Mouse (Mus musculus) left cerebral cortex, postnatal 10 days (tissue): ENCODE measurements around the gene Adora2b. TPM values are rescaled to one million over a fixed set of nuclear protein-coding genes. Genes with fewer than 3 reads are reported as not detected.
A peak's percentile ranks its signal among the peaks of the same experiment; 100 is the strongest.
"Not testable (repeated sequence)": the region's sequence is repeated elsewhere in the genome, so short reads cannot be mapped to it uniquely, and the experiment has no call there.

Experiments
- DNase-seq, 2 experiments: peaks; one replicate each; pipeline ENCODE4 v3.0.0; 2021 to 2022; ENCODE audit warnings: low spot score in 2 of 2, mixed read lengths in 1 of 2; ENCODE audit errors: extremely low spot score in 1 of 2
- intact Hi-C: fragments of 180-260 bp; cut with DNase I; formaldehyde crosslinking; loops from one replicate; pipeline ENCODE4 v1.15.1; 2025
- total RNA-seq, 2 experiments: library from RNA; stranded (reverse); gene quantifications; 2 replicates each; pipeline ENCODE4 v1.2.3; 2021

Adora2b gene
- total RNA-seq, 2 experiments from 2014 or later = 6.6 to 6.7 TPM

GRCm38 (mm10) chr11:62253380-62253779, 4.6 kb downstream of the Adora2b start:
- intact Hi-C loops = no loop called here
- no peak for DNase-seq

- intact Hi-C loops = no loop called here
- no peak for DNase-seq
These were observed 10.4 kb downstream of the Adora2b start for GRCm38 (mm10) chr11:62259214-62259613.

- intact Hi-C loops = no loop called here
- DNase-seq = peak in 1 of 2 experiments; percentile 57
These were observed 14.8 kb downstream of the Adora2b start for GRCm38 (mm10) chr11:62263599-62263998.

GRCm38 (mm10) chr11:62264018-62264417, 15.2 kb downstream of the Adora2b start:
- intact Hi-C loops = no loop called here
- no peak for DNase-seq

- intact Hi-C loops = no loop called here
- no peak for DNase-seq
These were observed 16.9 kb downstream of the Adora2b start for GRCm38 (mm10) chr11:62265642-62266041.

- intact Hi-C loops = no loop called here
- no peak for DNase-seq
These were observed 17.9 kb downstream of the Adora2b start for GRCm38 (mm10) chr11:62266466-62267214.

- intact Hi-C loops = no loop called here
- no peak for DNase-seq
These were observed 19.6 kb downstream of the Adora2b start for GRCm38 (mm10) chr11:62268381-62268780.

- DNase-seq = no peak
- intact Hi-C loops = no loop called here
These were observed 20.3 kb downstream of the Adora2b start for GRCm38 (mm10) chr11:62269097-62269496.

GRCm38 (mm10) chr11:62270851-62271250, 22.1 kb downstream of the Adora2b start:
- no peak for DNase-seq
- intact Hi-C loops = no loop called here

GRCm38 (mm10) chr11:62277086-62277485, 28.3 kb downstream of the Adora2b start:
- intact Hi-C loops = no loop called here
- DNase-seq = no peak

GRCm38 (mm10) chr11:62278027-62278426, 29.2 kb downstream of the Adora2b start:
- DNase-seq = peak; percentile 59 to 71
- intact Hi-C loops = loop anchor here (2.0 kb wide), 1 partner anchor 149 kb away; no protein-coding TSS in a partner anchor

GRCm38 (mm10) chr11:62280675-62281600, 32.2 kb downstream of the Adora2b start, which contains the start of the genes Zswim7 and Ttc19:
Zswim7 (minus strand) TSS chr11:62281375.
Ttc19 (plus strand) TSS chr11:62281473.
- peak; percentile 87 to 96 for DNase-seq
- intact Hi-C loops = loop anchor here (2.0 to 5.0 kb wide), 2 partner anchors 232 to 334 kb away; no protein-coding TSS in a partner anchor

GRCm38 (mm10) chr11:62281601-62281997, 32.8 kb downstream of the Adora2b start:
- intact Hi-C loops = loop anchor here (2.0 to 5.0 kb wide), 2 partner anchors 233 to 334 kb away; no protein-coding TSS in a partner anchor
- DNase-seq = peak; percentile 11 to 78

- intact Hi-C loops = loop anchor here (5.0 kb wide), 1 partner anchor 337 kb away; no protein-coding TSS in a partner anchor
- not testable (repeated sequence) for DNase-seq
These were observed 35.2 kb downstream of the Adora2b start for GRCm38 (mm10) chr11:62284020-62284419.

- DNase-seq = no peak
- intact Hi-C loops = no loop called here
These were observed 36.2 kb downstream of the Adora2b start for GRCm38 (mm10) chr11:62285020-62285419.

- intact Hi-C loops = no loop called here
- DNase-seq = no peak
These were observed 38.9 kb downstream of the Adora2b start for GRCm38 (mm10) chr11:62287700-62288099.

GRCm38 (mm10) chr11:62294121-62294520, 45.3 kb downstream of the Adora2b start:
- intact Hi-C loops = no loop called here
- DNase-seq = no peak

GRCm38 (mm10) chr11:62298883-62299282, 50.1 kb downstream of the Adora2b start:
- intact Hi-C loops = no loop called here
- no peak for DNase-seq

GRCm38 (mm10) chr11:62305866-62306265, 57.1 kb downstream of the Adora2b start:
- no peak for DNase-seq
- intact Hi-C loops = no loop called here
